Mouse (Mus musculus) spleen, adult 2 months (tissue): ENCODE measurements around the gene Syt7. TPM values are rescaled to one million over a fixed set of nuclear protein-coding genes. Genes with fewer than 3 reads are reported as not detected.

Experiments
- DNase-seq, 2 experiments: peaks; one replicate each; pipeline versions ENCODE4 v3.0.0 to v3.0.0-alpha.2; 2012 to 2021; ENCODE audit warnings: low spot score in 2 of 2, low read depth in 1 of 2
- H3K27ac ChIP-seq: fragments of 200-500 bp; 2 replicates; pipeline ENCODE4 v1.5.1; 2012; ENCODE audit warnings: low read length, inconsistent platforms; ENCODE audit not compliant: insufficient read depth
- H3K27me3 ChIP-seq: fragments of 200-500 bp; 2 replicates; pipeline ENCODE4 v1.6.1; 2012; ENCODE audit warnings: mild to moderate bottlenecking, moderate library complexity, low read length, inconsistent platforms; ENCODE audit not compliant: control insufficient read depth, insufficient read depth
- H3K36me3 ChIP-seq: fragments of 200-500 bp; 2 replicates; pipeline ENCODE4 v1.6.1; 2012; ENCODE audit warnings: mild to moderate bottlenecking, low read length, inconsistent platforms; ENCODE audit not compliant: control insufficient read depth, insufficient read depth
- H3K4me1 ChIP-seq: fragments of 200-500 bp; 2 replicates; pipeline ENCODE4 v1.6.1; 2011; ENCODE audit warnings: inconsistent platforms; ENCODE audit not compliant: control insufficient read depth, insufficient read depth, insufficient read length
- H3K4me3 ChIP-seq: fragments of 200-500 bp; 2 replicates; pipeline ENCODE4 v1.5.1; 2011; ENCODE audit warnings: mild to moderate bottlenecking, inconsistent platforms; ENCODE audit not compliant: insufficient read depth, insufficient read length; ENCODE audit errors: extremely low read depth
- CTCF ChIP-seq: fragments of 200-500 bp; IDR thresholded peaks from 2 replicates; pipeline ENCODE4 v1.5.1; 2011; ENCODE audit warnings: mild to moderate bottlenecking, inconsistent platforms; ENCODE audit not compliant: insufficient read depth, insufficient read length, insufficient replicate concordance; ENCODE audit errors: extremely low read depth
- POLR2A ChIP-seq: fragments of 200-500 bp; IDR thresholded peaks from 2 replicates; pipeline ENCODE4 v1.6.1; 2011; ENCODE audit warnings: low read depth, low read length, inconsistent platforms
- WGBS: fragments of 180-500 bp; shearing (Covaris S2); methylation state at CpG from one replicate; pipeline ENCODE4 v1.1.7; 2018; 5-methylcytosine and 5-hydroxymethylcytosine counted together
- polyA plus RNA-seq: library from polyadenylated mRNA; depleted of rRNA; stranded (reverse); fragments of >200 nt; gene quantifications from 2 replicates; pipeline ENCODE4 v1.2.3, GENCODE M21; 2012; rRNA removed

Gene Syt7
- polyA plus RNA-seq, 1 experiment = 0.29 TPM

- DNase-seq = no peak
- TF ChIP-seq CTCF (no peak), POLR2A (no peak)
- Histone ChIP-seq H3K4me3 (no peak overlapping the region), H3K36me3 (peaks cover 22% of the 10 kb centered on the region), H3K27ac (no peak overlapping the region), H3K27me3 (no peaks in the 10 kb centered on the region), H3K4me1 (no peaks in the 10 kb centered on the region)
- WGBS = 32% methylated on average over 8 of the region's 8 CpGs
Measured at GRCm38 (mm10) chr19:10497512-10498160, 108.7 kb downstream of the Syt7 start.

- Histone ChIP-seq H3K4me3 (no peak overlapping the region), H3K27ac (no peak overlapping the region), H3K4me1 (no peaks in the 10 kb centered on the region), H3K36me3 (peaks cover 26% of the 10 kb centered on the region), H3K27me3 (no peaks in the 10 kb centered on the region)
- DNase-seq = no peak
- TF ChIP-seq POLR2A (no peak), CTCF (no peak)
- 95% methylated on average over 8 of the region's 8 CpGs for WGBS
Measured at GRCm38 (mm10) chr19:10500581-10500980, 111.7 kb downstream of the Syt7 start.

GRCm38 (mm10) chr19:10502571-10502970 lies 113.7 kb downstream of the Syt7 start:
- TF ChIP-seq POLR2A = no peak
- peak; percentile 71; the same call in 1 of the 2 replicates for TF ChIP-seq CTCF
- no peak overlapping the region for H3K4me3 ChIP-seq
- H3K27me3 ChIP-seq = no peaks in the 10 kb centered on the region
- H3K36me3 ChIP-seq = peaks cover 29% of the 10 kb centered on the region
- WGBS = 27% methylated on average over 4 of the region's 4 CpGs
- H3K27ac ChIP-seq = no peak overlapping the region
- DNase-seq = peak in 1 of 2 experiments; percentile 30
- no peaks in the 10 kb centered on the region for H3K4me1 ChIP-seq

Other genes starting within 250 kb of the Syt7 start
- gene Fads1, start 206.2 kb upstream of the Syt7 start, polyA plus RNA-seq = 17.8 and 20.0 TPM in 2 replicates
- 70.4 and 88.0 TPM in 2 replicates for gene Tmem258, start 185.1 kb upstream of the Syt7 start, polyA plus RNA-seq
- 16.0 and 23.4 TPM in 2 replicates for gene Fen1, start 184.9 kb upstream of the Syt7 start, polyA plus RNA-seq
- 2.3 and 3.8 TPM in 2 replicates for gene Myrf, start 148.3 kb upstream of the Syt7 start, polyA plus RNA-seq
- gene Dagla, start 84.2 kb upstream of the Syt7 start, polyA plus RNA-seq = 4.4 and 5.5 TPM in 2 replicates
- 0.11 and 0.16 TPM in 2 replicates for gene Lrrc10b, start 68.4 kb downstream of the Syt7 start, polyA plus RNA-seq
- 0.55 and 1.2 TPM in 2 replicates for gene Ppp1r32, start 93.8 kb downstream of the Syt7 start, polyA plus RNA-seq
- gene Cpsf7, start 136.2 kb downstream of the Syt7 start, polyA plus RNA-seq = 39.9 and 42.3 TPM in 2 replicates
- 16.9 and 20.1 TPM in 2 replicates for gene Sdhaf2, start 137.1 kb downstream of the Syt7 start, polyA plus RNA-seq
- 6.9 and 8.5 TPM in 2 replicates for gene Tmem216, start 167.1 kb downstream of the Syt7 start, polyA plus RNA-seq
- 214 and 230 TPM in 2 replicates for gene Cyb561a3, start 188.1 kb downstream of the Syt7 start, polyA plus RNA-seq
- 7.3 and 8.6 TPM in 2 replicates for gene Tmem138, start 188.3 kb downstream of the Syt7 start, polyA plus RNA-seq
- 53.3 and 59.0 TPM in 2 replicates for gene Ddb1, start 216.2 kb downstream of the Syt7 start, polyA plus RNA-seq
- 4.6 and 5.4 TPM in 2 replicates for gene Tkfc, start 216.6 kb downstream of the Syt7 start, polyA plus RNA-seq
- gene Vwce, start 245.1 kb downstream of the Syt7 start, polyA plus RNA-seq = 0.07 and 0.21 TPM in 2 replicates